ENCODE assay signal across 8 mouse cellular contexts in the genomic region with DNA sequence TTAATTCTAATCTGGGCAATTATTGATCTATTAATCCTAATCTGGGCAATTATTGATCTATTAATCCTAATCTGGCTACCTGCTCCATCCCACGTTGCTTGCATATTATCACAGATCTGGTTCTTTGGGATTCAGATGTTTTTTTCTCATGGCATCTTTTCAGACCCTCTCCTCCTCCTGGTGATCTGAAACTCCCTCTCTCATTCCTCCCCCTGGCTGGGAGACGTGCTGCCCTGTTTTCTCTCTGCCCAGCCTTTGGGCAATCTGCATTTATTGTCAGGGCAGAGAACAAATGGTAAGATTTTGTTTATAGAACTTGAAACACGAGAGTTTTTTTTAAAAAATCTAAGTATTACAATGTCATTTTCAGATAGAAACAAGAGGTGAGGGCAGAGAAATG. TPM values are rescaled to one million over a fixed set of nuclear protein-coding genes. Genes with fewer than 3 reads are reported as not detected.
DNase-seq lines count a peak whose midpoint lies in the region; ATAC-seq and TF ChIP-seq lines count a peak whose summit lies in the region.

No protein-coding gene starts in this region.

- TF ChIP-seq CTCF in G1E (IDR thresholded peaks at IDR 0.05; ENCODE audit: low read depth, low read length), result no peak

- H3K4me3 ChIP-seq in heart, embryonic 10.5 days, result peak overlapping the region; percentile 67; the same call in 1 of the 2 replicates
- H3K4me3 ChIP-seq in G1E (ENCODE audit: low read depth, low read length), result peak overlapping the region; percentile 68; the same call in 1 of the 2 replicates
- H3K4me3 ChIP-seq in hindbrain, embryonic 15.5 days, result peak overlapping the region; percentile 49
- peak overlapping the region; percentile 49; the same call in 1 of the 2 replicates for H3K4me3 ChIP-seq in midbrain, embryonic 15.5 days

- 70% methylated on average over 3 of the region's 3 CpGs for WGBS in heart, embryonic 10.5 days
- WGBS in hindbrain, embryonic 15.5 days, result 75% methylated on average over 3 of the region's 3 CpGs
- WGBS in midbrain, embryonic 15.5 days, result 65% methylated on average over 3 of the region's 3 CpGs

- H3K4me2 ChIP-seq in hindbrain, embryonic 15.5 days, result peak overlapping the region; percentile 79
- H3K4me2 ChIP-seq in midbrain, embryonic 15.5 days, result peak overlapping the region; percentile 74

- no peak overlapping the region for H3K27ac ChIP-seq in heart, embryonic 10.5 days
- H3K27ac ChIP-seq in hindbrain, embryonic 15.5 days (replicated peaks), result peak overlapping the region; percentile 85; the same call in 1 of the 2 replicates
- H3K27ac ChIP-seq in midbrain, embryonic 15.5 days, result no peak overlapping the region

- 0 out of 2 replicates have a peak, but pooled peaks cover 4% of the 10 kb centered on the region for H3K4me1 ChIP-seq in heart, embryonic 10.5 days
- peaks cover 29% of the 10 kb centered on the region for H3K4me1 ChIP-seq in G1E (ENCODE audit: insufficient read depth, low read depth, low read length)
- peaks cover 29% of the 10 kb centered on the region for H3K4me1 ChIP-seq in hindbrain, embryonic 15.5 days (replicated peaks)
- peaks cover 23% of the 10 kb centered on the region for H3K4me1 ChIP-seq in midbrain, embryonic 15.5 days

- H3K27me3 ChIP-seq in heart, embryonic 10.5 days (ENCODE audit: insufficient read depth, poor library complexity, severe bottlenecking), result peaks cover 15% of the 10 kb centered on the region; the same call in 1 of the 2 replicates
- no peaks in the 10 kb centered on the region for H3K27me3 ChIP-seq in G1E (ENCODE audit: insufficient read depth, low read length)
- H3K27me3 ChIP-seq in hindbrain, embryonic 15.5 days, result no peaks in the 10 kb centered on the region
- no peaks in the 10 kb centered on the region for H3K27me3 ChIP-seq in midbrain, embryonic 15.5 days (replicated peaks)

- H3K9ac ChIP-seq in hindbrain, embryonic 15.5 days, result peak overlapping the region; percentile 65
- H3K9ac ChIP-seq in midbrain, embryonic 15.5 days, result no peak overlapping the region; the same call in 1 of the 2 replicates

- H3K9me3 ChIP-seq in heart, embryonic 10.5 days, result no peaks in the 10 kb centered on the region
- H3K9me3 ChIP-seq in G1E (replicated peaks), result no peaks in the 10 kb centered on the region
- no peaks in the 10 kb centered on the region for H3K9me3 ChIP-seq in hindbrain, embryonic 15.5 days
- H3K9me3 ChIP-seq in midbrain, embryonic 15.5 days, result no peaks in the 10 kb centered on the region

- no peak for DNase-seq in heart, embryonic 10.5 days (ENCODE audit: low spot score)
- no peak for DNase-seq in heart, postnatal 25 days (ENCODE audit: low spot score)
- no peak for DNase-seq in G1E (ENCODE audit: low spot score)
- DNase-seq in retina, postnatal 1 day, result no peak
- DNase-seq in spleen, postnatal 10 days (ENCODE audit: low spot score in 2 of 2), result no peak
- no peak for DNase-seq in thymus, postnatal 36 days

- ATAC-seq in G1E (ENCODE audit: extremely low read depth, insufficient number of reproducible peaks, low FRiP score, poor library complexity, severe bottlenecking), result no peak
- ATAC-seq in hindbrain, embryonic 15.5 days (ENCODE audit: low FRiP score, low read depth), result no peak
- no peak for ATAC-seq in midbrain, embryonic 15.5 days (replicated peaks)

- H3K36me3 ChIP-seq in heart, embryonic 10.5 days, result no peaks in the 10 kb centered on the region
- H3K36me3 ChIP-seq in G1E (replicated peaks), result no peaks in the 10 kb centered on the region
- H3K36me3 ChIP-seq in hindbrain, embryonic 15.5 days, result no peaks in the 10 kb centered on the region
- no peaks in the 10 kb centered on the region for H3K36me3 ChIP-seq in midbrain, embryonic 15.5 days (replicated peaks)

- intact Hi-C loops in heart, postnatal 25 days (cut with DNase I), result loop anchor here (2.0 to 5.0 kb wide), 3 partner anchors 13 to 351 kb away; a partner anchor contains a TSS

RNA-seq across cellular contexts. Expression of a gene that starts 1.3 kb away (rescaled TPM):
- polyA plus RNA-seq in heart, embryonic 10.5 days (2016; fragmentation: Nextera tagmentation; extraction: Ambion mirVana), result 1.6 and 2.5 TPM in 2 replicates
- under 1 TPM; 0.39 to 0.88 TPM for total RNA-seq in heart, postnatal 25 days (2021)
- total RNA-seq in G1E (2014; fragmentation: Nextera tagmentation), result 2.7 and 4.4 TPM in 2 replicates
- 1.6 and 1.7 TPM in 2 replicates for total RNA-seq in G1E (2017)
- polyA plus RNA-seq in G1E (2012), result 0.01 and 0.04 TPM in 2 replicates
- 13.4 and 13.8 TPM in 2 replicates for polyA plus RNA-seq in hindbrain, embryonic 15.5 days (2015; fragmentation: Nextera tagmentation; extraction: Ambion mirVana)
- polyA plus RNA-seq in midbrain, embryonic 15.5 days (2015; fragmentation: Nextera tagmentation; extraction: Ambion mirVana), result 17.0 and 18.3 TPM in 2 replicates

RNA-seq across cellular contexts. Expression of a gene that starts 13.4 kb away (rescaled TPM):
- 4.5 and 10.6 TPM in 2 replicates for polyA plus RNA-seq in heart, embryonic 10.5 days (2016; fragmentation: Nextera tagmentation; extraction: Ambion mirVana)
- 10 to 100 TPM; 21.9 to 22.2 TPM for total RNA-seq in heart, postnatal 25 days (2021)
- total RNA-seq in G1E (2014; fragmentation: Nextera tagmentation) (5.9 and 8.0 TPM in 2 replicates), G1E (2017) (8.6 and 10.8 TPM in 2 replicates)
- 25.1 and 34.7 TPM in 2 replicates for polyA plus RNA-seq in G1E (2012)
- polyA plus RNA-seq in hindbrain, embryonic 15.5 days (2015; fragmentation: Nextera tagmentation; extraction: Ambion mirVana), result 20.8 and 21.0 TPM in 2 replicates
- 17.2 and 19.9 TPM in 2 replicates for polyA plus RNA-seq in midbrain, embryonic 15.5 days (2015; fragmentation: Nextera tagmentation; extraction: Ambion mirVana)

RNA-seq across cellular contexts. Expression of a gene that starts 34.1 kb away (rescaled TPM):
- not detected in 2 replicates for polyA plus RNA-seq in heart, embryonic 10.5 days (2016; fragmentation: Nextera tagmentation; extraction: Ambion mirVana)
- not detected for total RNA-seq in heart, postnatal 25 days (2021)
- total RNA-seq in G1E (2014; fragmentation: Nextera tagmentation) (not detected in 2 replicates), G1E (2017) (not detected in 2 replicates)
- polyA plus RNA-seq in G1E (2012), result not detected in 2 replicates
- polyA plus RNA-seq in hindbrain, embryonic 15.5 days (2015; fragmentation: Nextera tagmentation; extraction: Ambion mirVana), result 80.0 and 88.8 TPM in 2 replicates
- 71.9 and 74.4 TPM in 2 replicates for polyA plus RNA-seq in midbrain, embryonic 15.5 days (2015; fragmentation: Nextera tagmentation; extraction: Ambion mirVana)

RNA-seq across cellular contexts. Expression of a gene that starts 43.4 kb away (rescaled TPM):
- polyA plus RNA-seq in heart, embryonic 10.5 days (2016; fragmentation: Nextera tagmentation; extraction: Ambion mirVana), result 23.8 and 28.7 TPM in 2 replicates
- 1 to 10 TPM; 8.2 to 8.9 TPM for total RNA-seq in heart, postnatal 25 days (2021)
- total RNA-seq in G1E (2014; fragmentation: Nextera tagmentation) (16.3 and 21.4 TPM in 2 replicates), G1E (2017) (7.1 and 9.4 TPM in 2 replicates)
- polyA plus RNA-seq in G1E (2012), result 0.26 and 0.70 TPM in 2 replicates
- 97.5 and 99.8 TPM in 2 replicates for polyA plus RNA-seq in hindbrain, embryonic 15.5 days (2015; fragmentation: Nextera tagmentation; extraction: Ambion mirVana)
- polyA plus RNA-seq in midbrain, embryonic 15.5 days (2015; fragmentation: Nextera tagmentation; extraction: Ambion mirVana), result 125 and 128 TPM in 2 replicates

Comparison
In these comparisons a context has a peak if more than half of its experiments do, and no peak if none do; other contexts are left out.
1. RNA of a gene that starts 34.1 kb away (polyA plus RNA-seq): 80.0 to 88.8 TPM in hindbrain, embryonic 15.5 days and 71.9 to 74.4 TPM in midbrain, embryonic 15.5 days; not detected in heart, embryonic 10.5 days and not detected in G1E; every median in the first group is over 10 times any median in the second.
2. Peak in every context shown above with its lines, with median percentiles within 50 percentile points of each other: H3K4me3 ChIP-seq.